Mouse (Mus musculus): Measurements from ENCODE around the gene Fam166a.
"Not testable (repeated sequence)": the region's sequence is repeated elsewhere in the genome, so short reads cannot be mapped to it uniquely, and the experiment has no call there.

The Fam166a gene

DNA sequence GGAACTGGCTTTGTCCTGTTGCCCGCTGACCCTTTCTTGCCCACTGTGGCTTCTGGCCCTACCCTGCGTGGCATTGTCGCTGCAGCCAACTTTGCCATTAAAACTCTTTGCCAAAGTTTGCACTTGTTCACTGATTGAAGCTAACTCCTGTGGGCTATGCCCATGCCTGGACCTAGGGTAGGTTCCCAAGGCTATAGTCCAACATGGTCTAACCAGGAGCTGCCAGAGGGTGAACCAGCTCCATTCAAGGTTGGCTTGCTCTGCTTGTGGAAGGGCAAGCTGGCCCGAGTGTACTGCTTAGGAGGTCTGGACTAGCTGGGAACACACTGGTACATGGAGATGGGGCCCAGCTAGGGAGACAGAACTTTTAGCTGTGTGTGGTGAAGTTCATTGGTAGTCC lies 25.6 kb downstream of the Fam166a start:
- DNase-seq = no peak

DNA sequence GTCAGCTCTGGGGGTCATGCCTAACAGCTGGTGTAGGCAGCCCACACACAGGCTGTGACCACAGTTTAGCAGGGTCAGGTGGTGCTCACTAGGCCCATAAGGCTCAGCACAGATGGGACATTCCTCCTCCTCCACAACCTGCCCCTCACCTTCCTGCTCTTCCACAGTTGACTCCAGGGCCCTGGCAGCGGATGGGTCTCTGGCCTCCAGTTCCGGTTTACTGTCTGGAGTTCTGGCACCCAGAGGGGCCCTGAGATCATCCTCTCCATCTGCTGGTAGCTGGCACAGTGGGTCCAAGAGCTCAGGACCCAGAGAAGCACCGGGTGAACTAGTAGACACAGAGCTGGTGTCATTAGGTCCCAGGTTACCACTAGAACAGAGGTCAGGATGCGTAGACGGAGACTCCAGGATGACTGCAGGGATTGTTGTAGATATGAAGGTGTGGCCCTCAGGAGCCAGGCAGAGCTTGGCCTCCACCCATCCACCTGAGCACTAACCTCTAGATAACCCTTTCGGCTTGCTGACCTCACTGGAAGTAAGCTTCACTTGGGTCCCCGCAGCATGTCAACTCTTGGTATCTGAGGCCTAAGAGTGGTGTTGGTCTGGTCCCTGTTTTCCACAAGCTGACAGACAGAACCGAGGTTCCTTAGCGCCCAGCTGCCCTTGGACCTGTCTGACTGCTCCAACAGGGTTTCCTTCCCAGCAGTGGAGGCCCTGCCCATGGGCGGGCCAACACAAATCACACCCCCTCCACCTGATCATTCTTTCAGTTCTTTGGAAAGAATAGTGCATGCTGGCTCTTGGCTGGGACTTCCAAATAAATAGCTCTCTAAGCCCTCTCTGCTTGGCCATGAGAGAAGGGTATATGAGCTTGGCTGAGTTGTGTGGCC lies 27.9 kb downstream of the Fam166a start, which contains the start of gene AL732309.1:
TSS of gene AL732309.1 (minus strand) at position 681 of the 890 bp plus-strand sequence.
- DNase-seq = no peak

DNA sequence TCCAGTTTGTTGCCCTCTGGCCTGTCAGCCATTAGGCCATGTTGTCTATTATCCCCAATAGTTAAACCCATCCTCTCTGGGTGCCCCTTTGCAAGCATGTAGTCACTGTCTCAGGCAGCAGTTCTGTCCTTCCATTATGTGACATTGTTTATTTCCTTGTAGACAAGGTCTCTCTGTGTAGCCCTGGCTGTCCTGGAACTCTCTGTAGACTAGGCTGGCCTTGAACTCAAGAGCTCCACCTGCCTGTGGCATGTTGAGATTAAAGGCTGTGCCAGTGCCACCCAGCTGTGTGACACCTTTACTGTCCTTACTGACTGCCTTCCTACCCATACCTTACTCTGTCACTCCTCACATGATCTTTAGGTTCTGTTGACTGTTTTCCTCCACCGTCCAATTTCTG lies 33.8 kb downstream of the Fam166a start:
- DNase-seq = no peak

DNA sequence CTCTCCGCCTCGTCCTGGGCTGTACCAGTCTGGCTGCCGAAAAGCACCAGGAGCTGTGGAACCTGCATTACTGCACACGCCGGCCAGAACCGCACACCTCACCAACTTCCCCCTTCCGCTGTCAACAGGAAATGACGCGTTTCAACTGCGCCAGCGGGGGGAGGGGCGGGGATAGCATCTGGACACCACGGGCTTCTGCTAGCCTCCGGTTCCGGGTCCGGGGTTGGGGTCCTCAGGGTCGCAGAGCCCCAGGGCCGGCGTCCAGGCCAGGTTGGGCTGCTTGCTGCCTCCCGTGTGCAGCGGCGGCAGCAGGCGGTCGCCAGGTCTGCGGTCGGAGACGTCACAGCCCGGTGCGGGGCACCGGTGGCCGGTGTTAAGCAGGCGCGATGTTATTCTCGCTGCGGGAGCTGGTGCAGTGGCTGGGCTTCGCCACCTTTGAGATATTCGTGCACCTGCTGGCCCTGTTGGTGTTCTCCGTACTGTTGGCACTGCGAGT lies 36.8 kb downstream of the Fam166a start, which contains the start of gene Tmem203:
TSS of gene Tmem203 (plus strand) at position 156 of the 496 bp plus-strand sequence.
- DNase-seq = peak; percentile 87

DNA sequence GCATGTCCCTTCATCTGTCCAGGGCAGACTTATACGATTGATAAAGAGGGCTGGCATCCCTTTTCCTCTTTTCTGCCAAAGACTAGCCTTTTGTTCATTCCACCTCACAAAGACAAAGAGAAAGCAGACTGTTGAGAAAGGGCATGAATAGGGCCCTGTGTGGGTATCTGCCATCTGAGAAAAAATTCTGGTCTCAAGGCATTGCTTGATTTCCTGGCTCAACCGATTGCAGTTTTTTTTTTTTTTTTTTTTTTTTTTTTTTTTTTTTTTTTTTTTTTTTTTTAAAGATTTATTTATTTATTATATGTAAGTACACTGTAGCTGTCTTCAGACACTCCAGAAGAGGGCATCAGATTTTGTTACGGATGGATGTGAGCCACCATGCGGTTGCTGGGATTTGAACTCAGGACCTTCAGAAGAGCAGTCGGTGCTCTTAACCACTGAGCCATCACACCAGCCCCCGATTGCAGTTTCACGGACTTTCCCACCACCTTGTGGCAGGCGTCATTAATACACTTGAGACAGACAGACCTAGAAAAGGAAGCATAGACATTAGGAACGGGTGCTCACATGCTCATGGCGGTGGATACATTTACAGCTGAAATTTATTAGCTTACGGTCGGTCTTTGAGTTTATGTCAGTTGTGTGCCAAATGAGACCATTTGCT lies 38.0 kb downstream of the Fam166a start:
- not testable (repeated sequence) for DNase-seq

DNA sequence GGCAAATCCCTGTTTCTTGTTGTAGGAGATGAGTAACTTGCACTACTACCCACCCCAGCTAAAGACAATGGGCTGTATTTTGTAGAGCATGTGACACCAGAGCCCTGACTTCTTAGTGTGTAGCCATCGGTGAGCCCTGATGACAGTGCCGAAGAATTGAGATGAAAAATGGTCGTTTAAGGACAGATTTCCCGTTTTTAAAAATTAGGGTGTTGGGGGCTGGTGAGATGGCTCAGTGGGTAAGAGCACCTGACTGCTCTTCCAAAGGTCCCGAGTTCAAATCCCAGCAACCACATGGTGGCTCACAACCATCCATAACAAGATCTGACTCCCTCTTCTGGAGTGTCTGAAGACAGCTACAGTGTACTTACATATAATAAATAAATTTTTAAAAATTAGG lies 38.7 kb downstream of the Fam166a start:
- DNase-seq = not testable (repeated sequence)

DNA sequence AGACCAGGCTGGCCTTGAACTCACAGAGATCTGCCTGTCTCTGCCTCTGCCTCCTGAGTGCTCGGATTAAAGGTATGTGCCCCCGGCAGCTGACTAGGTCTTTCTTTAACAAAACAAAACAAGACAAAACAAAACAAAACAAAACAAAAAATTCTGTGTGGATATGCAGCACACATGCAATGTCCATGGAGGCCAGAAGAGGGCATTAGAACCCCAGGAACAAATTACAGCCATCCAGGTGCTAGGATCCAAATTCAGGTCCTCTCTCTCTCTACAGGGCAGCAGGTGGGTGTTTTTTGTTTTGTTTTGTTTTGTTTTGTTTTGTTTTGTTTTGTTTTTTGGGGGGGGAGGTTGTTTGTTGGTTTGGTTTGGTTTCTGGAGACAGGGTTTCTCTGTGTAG lies 40.3 kb downstream of the Fam166a start:
- DNase-seq = no peak

DNA sequence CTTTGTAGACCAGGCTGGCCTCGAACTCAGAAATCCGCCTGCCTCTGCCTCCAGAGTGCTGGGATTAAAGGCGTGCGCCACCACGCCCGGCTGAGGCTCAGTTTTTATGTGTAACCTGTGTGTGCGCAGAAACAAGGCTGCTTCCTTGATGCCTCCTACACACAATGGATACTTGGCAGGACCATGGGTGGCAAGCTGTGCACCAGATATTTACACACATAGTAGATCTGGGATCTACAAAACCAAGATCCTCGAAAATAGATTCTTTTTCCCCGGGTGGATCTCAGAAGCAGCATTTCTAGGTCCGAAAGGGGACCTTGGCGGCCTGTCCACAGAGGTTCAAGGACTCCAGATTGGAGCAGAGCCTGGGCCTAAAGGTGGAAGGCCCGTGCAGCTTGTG lies 43.3 kb downstream of the Fam166a start:
- DNase-seq = no peak

DNA sequence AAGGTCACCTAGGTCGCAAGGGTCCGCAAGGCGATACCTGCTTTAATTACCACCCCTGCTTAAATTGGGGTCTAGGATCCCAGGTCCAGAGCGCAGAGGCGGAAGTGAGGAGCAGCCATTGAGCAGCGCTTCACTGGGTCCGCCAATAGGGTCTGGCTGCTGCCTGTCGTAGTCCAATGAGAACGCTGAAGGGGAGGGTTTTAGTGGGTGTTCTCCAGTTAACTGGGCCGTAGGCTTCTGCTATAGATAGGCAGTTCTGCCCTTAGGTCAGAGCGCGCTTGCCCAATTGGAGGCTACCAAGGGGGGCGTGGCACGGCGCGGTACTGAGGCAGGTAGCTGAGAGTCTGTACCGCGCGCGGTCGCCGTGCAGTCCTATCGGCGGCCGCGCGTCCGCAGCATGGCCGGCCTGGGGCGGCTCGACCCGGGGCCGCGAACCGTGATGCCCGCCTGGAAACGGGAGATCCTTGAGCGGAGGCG lies 43.8 kb downstream of the Fam166a start, which contains the start of gene Tprn:
TSS of gene Tprn (plus strand) at position 328 of the 477 bp plus-strand sequence.
- peak; percentile 91 for DNase-seq

DNA sequence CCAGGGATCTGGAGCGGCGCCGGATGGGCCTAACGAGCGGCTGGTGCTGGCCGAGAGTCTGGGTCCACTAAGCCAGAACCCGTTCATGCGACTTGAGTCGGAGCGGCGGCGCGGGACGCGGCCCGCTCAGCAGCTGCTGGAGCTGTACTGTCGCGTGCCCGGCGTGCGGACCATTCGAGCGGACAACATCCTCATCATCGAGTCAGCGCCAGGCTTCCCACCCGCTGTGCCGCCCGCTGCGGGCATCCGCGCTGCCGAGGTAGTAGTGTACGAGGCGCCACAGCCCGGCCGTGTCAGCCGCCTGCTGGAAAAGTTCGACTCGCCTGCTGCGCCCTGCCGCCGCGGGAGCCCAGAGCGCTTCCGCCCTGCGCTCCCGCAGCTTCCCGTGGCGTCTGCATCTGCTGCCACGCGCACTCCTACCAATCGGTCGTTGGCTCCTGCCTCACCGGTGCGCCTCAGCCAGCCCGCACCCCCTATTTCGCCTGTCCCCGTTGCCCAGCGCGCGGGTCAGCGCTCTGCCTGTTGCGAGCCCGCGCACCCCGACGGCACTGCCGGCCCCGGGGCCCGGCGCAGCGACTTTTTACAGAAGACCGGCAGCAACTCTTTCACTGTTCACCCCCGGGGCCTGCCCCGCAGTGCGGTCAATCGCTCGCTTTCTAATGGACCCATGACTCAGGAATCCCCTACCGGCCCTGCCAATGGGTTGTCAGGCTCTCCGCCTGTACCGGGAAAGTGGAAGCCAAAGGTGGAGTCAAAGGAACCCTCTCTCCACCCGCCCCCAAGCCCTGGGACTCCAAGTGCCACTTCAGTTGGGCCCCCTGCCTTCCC lies 44.5 kb downstream of the Fam166a start:
- DNase-seq = peak; percentile 61

DNA sequence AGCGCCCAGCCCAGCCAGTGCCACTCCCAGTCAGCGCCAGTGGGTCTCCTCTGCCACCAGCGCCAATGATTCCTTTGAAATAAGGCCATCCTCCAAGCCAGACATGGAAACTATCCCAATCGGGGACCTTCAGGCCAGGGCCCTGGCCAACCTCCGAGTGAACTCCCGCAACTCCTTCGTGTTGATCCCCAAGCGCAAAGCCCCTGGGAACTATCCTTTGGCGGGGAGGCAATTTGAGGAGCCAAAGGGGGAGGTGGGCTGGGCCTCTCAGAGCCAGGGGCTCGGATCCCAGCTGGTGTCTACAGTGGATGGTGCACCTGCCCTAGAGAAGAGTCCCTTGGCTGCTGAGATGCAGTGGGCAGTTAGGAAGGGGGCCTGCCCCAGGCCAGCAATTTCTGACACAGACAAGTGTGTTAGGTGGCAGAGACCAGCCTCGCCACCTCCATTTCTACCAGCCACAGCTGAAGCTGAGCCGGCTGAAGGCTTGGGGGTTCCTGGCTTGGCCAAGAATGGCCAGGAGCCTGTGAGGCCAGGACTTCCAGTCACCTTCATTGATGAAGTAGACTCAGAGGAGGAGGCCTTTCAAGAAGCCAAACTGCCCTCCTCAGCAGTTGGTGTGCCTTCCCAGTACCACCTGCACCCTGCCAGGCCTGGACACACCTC lies 45.2 kb downstream of the Fam166a start:
- DNase-seq = no peak

DNA sequence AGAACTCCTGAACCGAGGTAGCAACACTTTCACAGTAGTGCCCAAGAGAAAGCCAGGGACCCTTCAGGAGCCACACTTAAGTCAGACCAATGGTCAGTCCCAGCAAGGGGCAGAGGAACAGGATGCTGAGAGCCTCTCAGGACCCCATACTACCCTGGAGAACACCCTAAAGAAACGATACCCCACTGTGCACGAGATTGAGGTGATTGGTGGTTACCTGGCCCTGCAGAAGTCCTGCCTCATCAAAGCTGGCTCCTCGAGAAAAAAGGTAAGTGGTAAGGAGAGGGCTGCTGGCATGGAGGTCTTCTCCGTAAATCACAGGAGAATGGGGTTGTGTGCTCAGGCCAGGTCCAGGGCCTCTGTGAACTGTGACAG lies 45.7 kb downstream of the Fam166a start:
- DNase-seq = no peak

DNA sequence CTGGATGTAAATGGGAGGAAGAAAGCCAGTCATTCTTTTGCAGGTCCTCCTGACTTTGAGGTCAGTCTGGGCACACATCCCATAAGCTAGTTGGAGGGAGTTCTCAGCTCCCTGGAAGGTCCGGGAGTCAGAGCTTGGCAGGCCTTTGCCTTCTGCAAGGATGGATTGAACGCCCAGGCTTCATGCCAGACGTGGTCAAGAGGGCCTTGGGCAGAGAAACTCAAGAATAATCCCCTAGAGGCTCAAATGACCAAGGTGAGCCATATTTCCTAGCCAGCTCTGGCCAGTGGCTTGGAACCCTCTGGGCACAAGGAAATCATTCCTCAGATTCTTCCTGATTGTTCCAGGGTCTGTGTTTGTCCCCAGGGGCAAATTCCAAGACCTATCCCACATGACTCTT lies 46.3 kb downstream of the Fam166a start:
- no peak for DNase-seq

DNA sequence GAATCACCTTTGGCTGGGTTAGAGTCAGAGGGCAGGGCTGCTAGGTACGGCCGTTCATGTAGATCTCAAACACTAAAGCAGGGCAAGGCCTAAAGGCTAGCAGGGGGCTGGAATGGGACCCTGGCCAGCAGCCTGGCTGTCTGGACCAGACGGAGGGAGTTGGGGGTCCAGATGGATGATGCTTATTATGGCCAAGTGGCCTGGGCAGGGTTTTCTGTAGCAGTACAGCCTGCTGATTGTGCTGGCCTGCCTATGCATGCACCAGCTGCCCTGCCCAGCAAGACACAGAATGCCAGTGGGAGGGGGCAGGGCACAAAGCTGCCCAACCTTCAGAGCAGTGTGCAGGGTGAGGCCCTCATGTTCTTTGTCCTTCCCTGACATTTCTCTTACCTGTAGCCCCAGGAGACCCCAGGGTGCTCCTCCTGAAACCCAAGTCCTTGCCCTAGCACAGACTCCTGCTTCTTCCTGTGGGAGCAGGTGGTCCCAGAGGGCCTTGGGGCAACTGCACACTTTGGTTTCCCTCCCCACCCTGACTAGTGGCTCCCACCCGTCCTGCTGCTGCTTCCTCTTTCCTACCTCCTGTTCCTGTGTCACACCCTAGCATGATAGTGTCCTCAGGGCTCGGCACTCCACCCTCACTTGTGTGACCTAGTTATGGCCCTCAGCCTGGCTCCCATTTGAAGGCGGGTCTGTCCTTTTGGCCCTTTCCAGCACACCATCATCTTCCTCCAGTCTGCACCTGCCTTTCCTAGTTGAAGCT lies 47.5 kb downstream of the Fam166a start:
- no peak for DNase-seq

DNA sequence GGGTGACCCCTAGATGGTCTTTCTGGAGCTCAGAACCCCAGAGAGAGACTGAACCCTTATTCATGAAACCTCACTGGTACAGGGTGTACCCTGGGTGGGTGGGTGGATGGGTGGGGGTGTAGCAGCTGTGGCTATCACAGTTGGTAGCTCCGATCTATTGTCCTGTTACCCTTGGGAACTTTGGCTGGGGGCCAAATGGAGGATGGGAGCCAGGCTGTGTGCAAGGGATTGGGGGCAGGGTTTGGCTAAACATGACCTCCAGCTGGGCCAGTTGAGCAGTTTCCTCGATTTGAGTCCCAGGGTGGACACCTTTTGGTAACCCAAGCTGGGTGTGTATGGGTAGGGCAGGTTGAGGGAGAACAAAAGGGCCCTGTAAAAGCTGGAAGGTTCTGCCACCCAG lies 48.2 kb downstream of the Fam166a start:
- DNase-seq = no peak

DNA sequence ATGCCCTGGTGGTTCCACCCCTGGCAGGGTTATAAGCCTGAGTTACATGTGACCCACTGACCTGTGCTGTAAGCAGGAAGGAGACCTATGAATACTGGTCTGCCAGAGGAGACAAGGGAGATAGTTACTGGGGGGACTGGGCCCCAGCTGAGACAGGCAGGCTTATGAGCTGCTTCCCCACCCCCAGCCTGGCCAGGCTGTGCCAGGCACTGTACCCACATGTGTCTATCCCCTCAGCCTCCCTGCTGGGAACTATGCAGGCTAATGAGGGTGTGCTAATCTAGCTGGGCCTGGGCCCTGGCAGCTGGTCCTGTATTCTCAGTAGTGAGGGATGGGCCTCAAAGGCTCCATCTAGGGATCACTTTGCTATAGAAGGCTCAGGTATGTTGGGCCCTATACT lies 48.7 kb downstream of the Fam166a start:
- DNase-seq = no peak

DNA sequence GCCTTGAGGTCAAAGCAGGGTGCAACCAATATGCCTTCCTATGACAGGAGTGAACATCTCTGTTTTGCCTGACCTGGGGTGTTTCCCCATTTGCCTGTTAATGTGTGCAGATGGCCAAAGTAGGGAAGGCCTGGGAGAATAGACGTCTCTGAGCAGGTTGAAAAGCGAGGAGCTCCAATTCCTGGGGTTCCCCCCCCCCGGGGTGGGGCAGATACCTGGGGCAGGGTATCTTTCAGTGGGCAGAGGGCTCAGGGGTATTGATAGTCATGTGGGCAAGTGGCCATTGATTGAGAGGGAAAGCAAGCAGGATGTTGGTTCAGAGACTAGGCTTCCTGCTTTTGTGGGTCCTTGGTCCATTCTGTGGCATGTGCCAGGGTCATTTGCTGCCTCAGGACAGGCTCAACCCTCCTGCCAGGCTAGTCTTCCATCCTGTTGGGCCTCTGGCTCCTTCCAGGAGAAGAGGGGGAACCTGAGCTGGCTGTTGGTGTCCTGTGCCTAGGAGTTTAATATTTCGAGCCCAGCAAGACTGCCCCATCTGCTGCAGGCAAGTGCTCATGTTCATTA lies 49.3 kb downstream of the Fam166a start:
- DNase-seq = no peak

Data from right cerebral cortex, postnatal 25 days (tissue).